Comparison of ENCODE assay signal across 8 mouse cellular contexts in the genomic region with DNA sequence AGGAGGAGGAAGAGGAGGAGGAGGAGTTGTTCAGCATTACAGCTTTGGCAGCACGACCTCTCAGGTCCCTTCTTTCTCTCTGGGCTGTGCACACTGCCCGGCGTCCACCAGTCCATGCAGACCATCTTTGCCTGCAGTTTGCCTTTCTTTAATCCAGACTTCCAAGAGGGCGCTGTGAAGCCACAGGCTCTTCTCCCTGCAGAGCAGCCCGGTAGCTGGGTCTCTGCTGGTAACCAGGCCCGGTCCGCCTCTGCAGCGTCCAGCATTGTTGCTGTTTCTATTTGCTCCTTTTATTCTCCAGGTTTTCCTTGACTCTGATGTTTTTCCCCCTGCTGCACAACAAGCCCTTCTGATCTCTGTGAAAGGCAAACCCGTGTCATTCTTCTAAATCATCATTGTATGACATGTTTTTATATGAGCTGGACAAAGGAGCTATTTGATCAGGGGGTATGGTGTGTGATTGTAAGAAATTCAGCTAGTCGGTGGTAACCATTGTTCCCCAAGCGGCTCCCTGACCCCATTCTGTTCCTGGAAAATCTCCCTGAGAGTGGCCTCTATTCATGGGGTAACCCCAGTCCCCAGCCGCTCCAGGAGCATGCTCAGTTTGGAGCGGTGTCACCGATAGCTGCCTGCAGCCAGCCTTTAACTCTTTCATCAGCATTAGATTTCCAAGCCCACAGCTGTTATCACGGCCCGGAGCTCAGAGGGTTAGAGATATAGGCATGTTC. TPM values are rescaled to one million over a fixed set of nuclear protein-coding genes. Genes with fewer than 3 reads are reported as not detected.
DNase-seq lines count a peak whose midpoint lies in the region; ATAC-seq and TF ChIP-seq lines count a peak whose summit lies in the region.

No protein-coding gene starts in this region.

- DNase-seq in gastrocnemius, adult 2 months, result peak; percentile 39
- DNase-seq in gastrocnemius, adult 8-10 months (ENCODE audit: low spot score in 2 of 2), result no peak
- DNase-seq in cerebellum, postnatal 36 days, result peak; percentile 58 to 63
- no peak for DNase-seq in heart, embryonic 10.5 days (ENCODE audit: low spot score)
- peak; percentile 44 for DNase-seq in kidney, postnatal 14 days
- peak; percentile 88 for DNase-seq in retina, postnatal 1 day
- no peak for DNase-seq in thymus, postnatal 25 days

- intact Hi-C loops in gastrocnemius, adult 2 months (cut with DNase I), result no loop called here

- peak; percentile 49 for TF ChIP-seq CTCF in gastrocnemius, adult 2 months (IDR thresholded peaks at IDR 0.05)

- 0 out of 2 replicates have a peak, but pooled peaks have one; percentile 14 for ATAC-seq in lung, embryonic 15.5 days (ENCODE audit: borderline replicate concordance, extremely low read depth, low FRiP score, low TSS enrichment)

- H3K36me3 ChIP-seq in heart, embryonic 10.5 days, result no peaks in the 10 kb centered on the region
- no peaks in the 10 kb centered on the region for H3K36me3 ChIP-seq in lung, embryonic 15.5 days

- peak overlapping the region; percentile 54 for H3K4me3 ChIP-seq in gastrocnemius, adult 2 months
- peak overlapping the region; percentile 37 for H3K4me3 ChIP-seq in heart, embryonic 10.5 days
- H3K4me3 ChIP-seq in lung, embryonic 15.5 days, result no peak overlapping the region

- 8% methylated on average over 16 of the region's 16 CpGs for WGBS in heart, embryonic 10.5 days
- 13% methylated on average over 16 of the region's 16 CpGs for WGBS in lung, embryonic 15.5 days

- H3K9ac ChIP-seq in lung, embryonic 15.5 days, result no peak overlapping the region

- H3K9me3 ChIP-seq in heart, embryonic 10.5 days, result no peaks in the 10 kb centered on the region
- no peaks in the 10 kb centered on the region for H3K9me3 ChIP-seq in lung, embryonic 15.5 days

- H3K4me2 ChIP-seq in lung, embryonic 15.5 days, result peak overlapping the region; percentile 40

- peaks cover 24% of the 10 kb centered on the region; the same call in 1 of the 2 replicates for H3K27me3 ChIP-seq in heart, embryonic 10.5 days (ENCODE audit: insufficient read depth, poor library complexity, severe bottlenecking)
- no peaks in the 10 kb centered on the region for H3K27me3 ChIP-seq in lung, embryonic 15.5 days

- H3K27ac ChIP-seq in gastrocnemius, adult 2 months, result peak overlapping the region; percentile 16; the same call in 1 of the 2 replicates
- H3K27ac ChIP-seq in heart, embryonic 10.5 days, result peak overlapping the region; percentile 19; the same call in 1 of the 2 replicates
- H3K27ac ChIP-seq in lung, embryonic 15.5 days, result no peak overlapping the region

- H3K4me1 ChIP-seq in heart, embryonic 10.5 days, result 0 out of 2 replicates have a peak, but pooled peaks cover 16% of the 10 kb centered on the region
- H3K4me1 ChIP-seq in lung, embryonic 15.5 days, result no peaks in the 10 kb centered on the region

RNA-seq across cellular contexts. Expression of a gene that starts 25.1 kb away (rescaled TPM):
- not detected for total RNA-seq in gastrocnemius, adult 2 months (2021)
- total RNA-seq in gastrocnemius, adult 8-10 months (2022), result not detected
- polyA plus RNA-seq in heart, embryonic 10.5 days (2016; fragmentation: Nextera tagmentation; extraction: Ambion mirVana), result 1.9 and 8.8 TPM in 2 replicates
- polyA plus RNA-seq in lung, embryonic 15.5 days (2015; fragmentation: Nextera tagmentation; extraction: Ambion mirVana), result not detected in 2 replicates

RNA-seq across cellular contexts. Expression of a gene that starts 31.7 kb away (rescaled TPM):
- 10 to 100 TPM; 11.0 to 13.3 TPM for total RNA-seq in gastrocnemius, adult 2 months (2021)
- total RNA-seq in gastrocnemius, adult 8-10 months (2022), result 10 to 100 TPM; 10.8 to 14.0 (median 12.7) TPM
- 12.3 and 13.6 TPM in 2 replicates for polyA plus RNA-seq in heart, embryonic 10.5 days (2016; fragmentation: Nextera tagmentation; extraction: Ambion mirVana)
- polyA plus RNA-seq in lung, embryonic 15.5 days (2015; fragmentation: Nextera tagmentation; extraction: Ambion mirVana), result 17.0 and 17.2 TPM in 2 replicates

RNA-seq across cellular contexts. Expression of a gene that starts 57.5 kb away (rescaled TPM):
- total RNA-seq in gastrocnemius, adult 2 months (2021), result 10 to 100 TPM; 29.0 to 30.8 TPM
- total RNA-seq in gastrocnemius, adult 8-10 months (2022), result 10 to 100 TPM; 32.9 to 35.7 (median 33.6) TPM
- polyA plus RNA-seq in heart, embryonic 10.5 days (2016; fragmentation: Nextera tagmentation; extraction: Ambion mirVana), result 5.5 and 6.0 TPM in 2 replicates
- 4.1 and 5.6 TPM in 2 replicates for polyA plus RNA-seq in lung, embryonic 15.5 days (2015; fragmentation: Nextera tagmentation; extraction: Ambion mirVana)

Comparison
In these comparisons a context has a peak if more than half of its experiments do, and no peak if none do; other contexts are left out.
1. DNase-seq: peak in gastrocnemius, adult 2 months (single experiment), cerebellum, postnatal 36 days (2 of 2), kidney, postnatal 14 days (single experiment) and retina, postnatal 1 day (single experiment); none in gastrocnemius, adult 8-10 months (0 of 2), heart, embryonic 10.5 days (single experiment) and thymus, postnatal 25 days (single experiment).